Mouse (Mus musculus) layer of hippocampus, adult 9-10 months (tissue): ENCODE data around the gene Prkcd.
"Not testable (repeated sequence)": the region's sequence is repeated elsewhere in the genome, so short reads cannot be mapped to it uniquely, and the experiment has no call there.

ENCODE experiments used
- DNase-seq: peaks from one replicate; pipeline ENCODE4 v3.0.0; 2022; ENCODE audit warnings: low spot score

The Prkcd gene

DNA sequence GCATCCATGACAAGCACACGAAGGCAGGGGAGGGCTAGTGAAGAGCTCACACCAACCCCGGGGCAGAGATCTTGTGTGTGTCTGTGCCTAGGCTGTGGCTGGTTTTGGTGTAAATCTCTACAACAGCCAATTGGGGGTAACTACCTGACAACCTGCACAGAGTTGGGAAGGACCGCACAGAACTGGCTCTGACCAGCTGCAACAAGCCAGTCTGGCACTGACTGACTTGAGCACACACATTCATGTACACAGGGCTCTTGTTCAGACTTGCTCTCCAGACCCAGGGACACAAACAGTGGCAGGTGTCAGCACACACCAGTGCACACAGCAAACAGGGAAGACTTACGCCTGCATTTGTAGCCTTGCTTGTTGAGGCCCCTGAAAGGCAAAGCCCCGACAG lies 19.2 kb downstream of the Prkcd start:
- no peak for DNase-seq

DNA sequence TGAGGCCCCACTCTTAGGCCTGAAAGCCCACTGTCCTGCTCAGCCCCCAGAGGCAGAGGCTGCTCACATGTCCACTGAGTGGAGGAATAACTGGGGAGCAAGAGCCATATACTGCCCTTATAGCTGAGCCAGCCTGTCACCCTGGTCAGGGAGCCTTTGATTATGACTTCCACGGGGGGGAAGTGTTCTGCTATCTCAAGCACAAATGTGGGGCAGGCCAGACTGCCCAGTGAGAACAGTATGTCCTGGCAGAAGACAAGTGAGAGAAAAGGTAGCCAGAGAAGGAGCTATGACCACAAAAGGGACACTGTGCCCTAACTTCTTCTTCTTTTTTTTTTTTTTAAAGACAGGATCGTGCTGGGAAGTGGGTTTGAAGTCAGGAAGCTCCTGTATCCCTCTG lies 28.9 kb downstream of the Prkcd start:
- DNase-seq = no peak

- DNase-seq = no peak
Observed at GRCm38 (mm10) chr14:30596407-30596806, 29.6 kb downstream of the Prkcd start.

DNA sequence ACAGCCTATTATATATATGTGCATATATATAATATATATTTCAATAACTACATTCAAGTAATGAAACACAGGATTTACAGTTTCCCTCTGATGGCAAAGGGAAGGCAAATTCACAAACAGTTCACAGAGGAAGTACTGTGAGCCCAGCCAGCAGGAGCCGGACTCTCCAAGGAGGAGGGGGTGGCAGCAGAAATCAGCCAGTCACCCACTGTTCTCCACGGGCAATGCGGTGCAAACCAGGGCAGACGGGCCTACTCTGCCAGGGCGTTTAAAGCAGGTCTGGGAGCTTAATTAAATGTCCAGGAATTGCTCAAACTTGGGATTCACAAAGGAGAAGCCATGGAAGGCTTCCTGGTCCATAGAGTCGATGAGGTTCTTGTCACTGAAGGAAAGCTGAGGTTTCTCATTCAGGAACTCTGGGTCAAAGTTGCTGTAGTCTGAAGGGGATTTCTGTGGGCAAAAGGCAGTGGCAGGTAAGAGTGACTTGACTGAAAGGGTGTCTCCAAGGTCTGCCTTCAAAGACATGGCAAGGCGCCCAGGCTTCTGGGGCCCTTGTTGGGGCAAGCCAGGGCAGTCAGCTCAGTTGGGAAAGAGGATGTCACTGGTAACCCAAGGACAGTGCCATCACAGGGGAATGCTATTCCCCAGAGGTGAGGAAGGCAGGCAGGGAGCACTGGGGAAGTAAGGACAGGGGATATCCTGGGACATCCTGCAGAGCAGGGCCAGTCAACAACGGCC lies 30.3 kb downstream of the Prkcd start:
- no peak for DNase-seq

DNA sequence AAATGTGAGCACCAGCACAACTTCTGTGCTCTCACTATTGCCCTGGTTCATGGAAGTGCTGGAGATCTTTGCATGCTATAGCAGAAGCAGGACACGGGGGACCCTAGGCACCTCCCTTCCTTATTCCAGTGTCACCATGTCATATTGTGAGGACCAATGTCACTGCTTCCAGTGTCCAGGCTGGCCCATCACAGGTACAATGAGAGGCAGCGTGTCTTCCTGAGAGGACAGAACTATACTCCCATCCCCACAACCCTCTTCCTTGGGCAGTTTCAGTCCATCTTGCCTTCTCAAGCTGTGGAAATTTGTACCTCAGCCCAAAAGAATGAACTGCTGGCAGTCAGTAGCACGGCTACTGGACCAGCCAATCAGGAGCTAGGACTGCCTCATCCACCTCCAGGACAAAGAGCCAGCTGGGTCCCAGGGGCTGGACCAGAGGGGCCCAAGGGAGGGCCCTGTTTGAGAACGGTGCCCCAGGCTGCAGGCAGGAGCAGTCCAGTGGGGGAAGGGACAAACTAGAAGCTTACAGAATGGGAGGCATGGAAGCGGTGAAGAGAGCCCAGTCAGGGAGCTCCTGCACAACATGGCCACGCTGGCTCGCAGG lies 31.8 kb downstream of the Prkcd start:
- no peak for DNase-seq

GRCm38 (mm10) chr14:30593279-30594091 lies 32.5 kb downstream of the Prkcd start:
- DNase-seq = no peak

DNA sequence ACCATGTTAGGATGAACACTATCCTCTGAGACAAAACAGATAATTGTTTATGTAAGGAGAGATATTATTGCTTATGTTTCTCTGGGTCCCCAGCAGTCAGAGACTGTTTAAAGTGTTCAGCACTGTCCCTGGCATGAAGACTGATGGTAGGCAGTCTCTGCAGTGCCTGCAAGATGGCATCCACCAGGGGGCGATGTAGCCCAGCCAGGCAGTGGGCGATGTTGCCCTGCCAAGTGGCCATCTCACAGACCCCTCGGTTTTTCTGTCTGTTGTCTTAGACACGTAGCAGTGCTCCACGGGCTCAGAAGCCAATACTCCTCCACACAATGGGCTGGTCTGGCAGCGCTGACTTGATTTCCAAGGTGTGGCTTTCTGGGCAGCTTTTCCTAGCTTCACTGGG lies 34.6 kb downstream of the Prkcd start:
- DNase-seq = no peak

- no peak for DNase-seq
Observed at GRCm38 (mm10) chr14:30590918-30591317, 35.1 kb downstream of the Prkcd start.

- DNase-seq = no peak
Observed at GRCm38 (mm10) chr14:30590041-30590645, 35.9 kb downstream of the Prkcd start.

GRCm38 (mm10) chr14:30586780-30587461 lies 39.1 kb downstream of the Prkcd start:
- DNase-seq = no peak

GRCm38 (mm10) chr14:30585323-30585722 lies 40.7 kb downstream of the Prkcd start:
- DNase-seq = no peak

DNA sequence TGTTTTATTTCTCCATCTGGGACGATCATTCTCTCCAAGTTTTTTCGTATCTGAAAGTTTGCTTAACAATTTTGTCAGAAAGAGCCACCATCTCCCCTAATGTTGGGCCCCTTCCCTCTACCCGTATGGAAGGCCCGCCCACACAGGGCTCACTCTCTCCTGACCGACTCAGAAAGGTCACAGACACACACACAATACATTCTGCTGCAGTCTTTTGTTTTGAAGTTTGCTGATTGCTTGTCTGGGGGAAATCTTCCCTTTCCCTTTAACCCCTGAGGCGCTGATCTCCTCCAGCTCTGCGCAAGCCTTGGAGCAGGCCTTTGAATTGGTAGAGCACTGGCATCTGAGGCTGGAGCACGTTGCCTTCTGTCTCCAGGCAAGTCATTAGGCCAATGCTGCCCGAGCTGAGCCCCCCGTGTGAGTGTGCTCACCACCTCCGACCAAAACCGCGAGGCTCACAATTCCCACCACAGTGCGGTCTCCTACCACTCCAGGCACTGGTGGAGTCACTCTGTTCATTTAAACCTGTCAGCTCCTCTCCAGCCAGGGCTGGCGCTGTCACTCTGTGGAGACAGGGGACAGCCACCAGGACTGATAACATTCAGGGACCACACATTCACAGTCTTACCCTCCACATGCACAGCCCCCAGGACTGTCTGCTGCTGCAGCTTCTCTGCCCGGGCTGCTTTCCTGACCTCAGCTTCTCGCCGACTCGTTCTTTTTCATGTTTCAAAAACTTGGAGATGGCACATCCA lies 41.3 kb downstream of the Prkcd start:
- DNase-seq = no peak

- DNase-seq = no peak
Observed at GRCm38 (mm10) chr14:30584077-30584476, 41.9 kb downstream of the Prkcd start.

DNA sequence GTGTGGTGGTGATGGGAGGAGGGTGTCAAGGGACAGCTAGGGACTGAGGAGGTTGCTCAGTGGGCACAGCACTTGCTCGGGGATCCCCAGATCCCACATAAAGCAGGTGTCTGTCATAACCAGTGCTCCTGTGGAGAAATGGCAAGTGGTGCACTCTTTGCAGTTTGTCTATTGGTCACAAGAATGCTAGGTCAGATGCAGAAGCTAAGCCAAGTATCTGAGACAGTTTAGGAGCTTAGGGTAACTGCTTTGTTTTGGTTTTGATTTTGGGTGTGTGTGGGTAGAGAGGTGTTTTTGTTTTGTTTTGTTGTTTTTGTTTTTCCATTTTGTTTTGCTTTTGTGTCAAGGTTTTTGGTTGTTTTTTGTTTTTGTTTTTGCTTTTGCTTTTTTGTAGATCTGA lies 44.8 kb downstream of the Prkcd start:
- DNase-seq = no peak

DNA sequence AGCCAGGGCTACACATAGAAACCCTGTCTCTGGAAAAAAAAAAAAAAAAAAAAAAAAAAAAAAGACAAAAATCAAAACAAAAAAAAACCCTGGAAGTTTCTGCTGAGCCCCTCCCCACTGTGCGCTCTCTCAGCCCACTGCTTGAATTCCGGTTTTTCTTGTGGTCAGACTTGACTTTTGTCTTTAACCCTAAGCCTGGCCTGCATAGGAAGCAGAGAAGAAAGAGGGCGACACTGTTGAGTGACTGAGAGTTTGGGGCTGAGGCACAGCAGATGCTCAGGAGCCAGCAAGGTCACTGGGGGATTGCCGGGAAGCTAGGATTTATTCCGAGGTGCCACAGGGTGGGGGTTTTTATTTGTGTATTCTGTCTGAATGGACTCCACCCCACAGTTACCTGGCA lies 46.1 kb downstream of the Prkcd start:
- DNase-seq = no peak

DNA sequence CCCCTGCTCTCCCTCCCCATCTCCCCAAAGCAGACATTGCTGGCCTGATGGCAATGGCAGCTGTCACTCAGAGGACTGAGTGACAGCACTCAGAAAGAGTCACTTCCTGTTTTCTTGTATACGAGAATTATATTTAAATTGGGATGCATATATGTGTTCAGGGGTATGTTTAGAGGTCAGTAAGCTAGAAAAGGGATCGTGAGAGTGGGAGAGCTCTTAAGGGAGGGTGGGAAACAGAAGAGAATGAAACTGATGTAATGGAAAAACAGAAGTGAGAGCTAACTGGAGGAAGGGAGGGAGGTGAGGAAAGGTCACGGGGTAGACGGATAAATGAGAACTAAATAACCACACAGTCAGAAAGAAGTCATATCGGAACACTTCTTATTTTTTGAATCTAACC lies 46.8 kb downstream of the Prkcd start:
- no peak for DNase-seq

GRCm38 (mm10) chr14:30577303-30578062 lies 48.5 kb downstream of the Prkcd start:
- DNase-seq = not testable (repeated sequence)

DNA sequence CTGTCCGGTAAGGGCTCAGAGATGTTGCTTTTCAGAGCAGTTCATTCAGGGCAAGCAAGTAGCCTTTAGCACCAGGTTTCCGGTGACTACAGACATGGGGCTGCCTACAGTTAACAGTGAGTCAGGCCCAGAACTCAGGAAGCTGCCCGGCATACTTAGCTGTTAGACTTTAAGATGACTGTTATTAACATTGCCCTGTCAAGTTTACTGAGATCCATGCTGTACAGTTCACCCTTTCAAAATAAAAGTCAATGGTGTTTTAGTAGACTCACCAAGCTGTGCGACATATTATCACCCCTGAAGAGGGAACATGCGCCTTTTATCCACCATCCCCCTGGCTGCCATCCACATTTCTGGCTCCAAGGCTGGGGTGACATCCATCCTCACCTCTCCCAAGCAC lies 49.8 kb downstream of the Prkcd start:
- no peak for DNase-seq

GRCm38 (mm10) chr14:30575791-30576190 lies 50.2 kb downstream of the Prkcd start:
- DNase-seq = no peak

GRCm38 (mm10) chr14:30573983-30574584 lies 51.9 kb downstream of the Prkcd start:
- peak; percentile 69 for DNase-seq
